ENCODE assay signal across 7 mouse cellular contexts in genomic region chr19:14596941-14597916, GRCm38 (mm10). TPM values are rescaled to one million over a fixed set of nuclear protein-coding genes. Genes with fewer than 3 reads are reported as not detected.
A peak's percentile ranks its signal among the peaks of the same experiment; 100 is the strongest.
DNase-seq lines count a peak whose midpoint lies in the region; ATAC-seq and TF ChIP-seq lines count a peak whose summit lies in the region.

No protein-coding gene starts in this region.

- peak overlapping the region; percentile 90 for H3K4me3 ChIP-seq in limb, embryonic 10.5 days
- peak overlapping the region; percentile 90 for H3K4me3 ChIP-seq in midbrain, embryonic 13.5 days (replicated peaks)
- peak overlapping the region; percentile 93 for H3K4me3 ChIP-seq in spleen, adult 2 months (ENCODE audit: extremely low read depth, insufficient read depth, insufficient read length)

- peak overlapping the region; percentile 94 for H3K9ac ChIP-seq in midbrain, embryonic 13.5 days (replicated peaks)

- no peak for ATAC-seq in midbrain, embryonic 13.5 days

- H3K27me3 ChIP-seq in limb, embryonic 10.5 days (ENCODE audit: low read depth, poor library complexity, severe bottlenecking) = 0 out of 2 replicates have a peak, but pooled peaks cover 4% of the 10 kb centered on the region
- H3K27me3 ChIP-seq in midbrain, embryonic 13.5 days = peaks cover 19% of the 10 kb centered on the region
- H3K27me3 ChIP-seq in spleen, adult 2 months (ENCODE audit: control insufficient read depth, insufficient read depth, low read length) = no peaks in the 10 kb centered on the region

- no peaks in the 10 kb centered on the region for H3K9me3 ChIP-seq in limb, embryonic 10.5 days (replicated peaks)
- no peaks in the 10 kb centered on the region for H3K9me3 ChIP-seq in midbrain, embryonic 13.5 days

- no peak for TF ChIP-seq CTCF in spleen, adult 2 months (IDR thresholded peaks at IDR 0.05; ENCODE audit: extremely low read depth, insufficient read depth, insufficient read length, insufficient replicate concordance)

- peaks cover 53% of the 10 kb centered on the region for H3K4me1 ChIP-seq in limb, embryonic 10.5 days
- peaks cover 44% of the 10 kb centered on the region for H3K4me1 ChIP-seq in midbrain, embryonic 13.5 days (replicated peaks)
- peaks cover 4% of the 10 kb centered on the region; the same call in 1 of the 2 replicates for H3K4me1 ChIP-seq in spleen, adult 2 months (ENCODE audit: control insufficient read depth, insufficient read depth, insufficient read length)

- DNase-seq in adrenal gland, adult (ENCODE audit: inconsistent age in 2 of 2, low spot score in 1 of 2) = peak; percentile 66 to 86
- peak; percentile 65 to 75 for DNase-seq in cerebellum, postnatal 14 days
- peak; percentile 30 to 33 for DNase-seq in gastrocnemius, adult 8-10 months (ENCODE audit: low spot score in 2 of 2)
- peak; percentile 68 for DNase-seq in induced T-regulatory cell, adult 2 months (ENCODE audit: low read depth)
- peak; percentile 73 for DNase-seq in limb, embryonic 10.5 days (ENCODE audit: low spot score)
- peak in 1 of 2 experiments; percentile 41 for DNase-seq in spleen, adult 2 months (ENCODE audit: low read depth in 1 of 2, low spot score in 2 of 2)

- peak overlapping the region; percentile 67 for H3K4me2 ChIP-seq in midbrain, embryonic 13.5 days (replicated peaks)

- under 1% methylated on average over 120 of the region's 120 CpGs for WGBS in limb, embryonic 10.5 days
- WGBS in midbrain, embryonic 13.5 days = under 1% methylated on average over 83 of the region's 120 CpGs
- WGBS in spleen, adult 2 months = under 1% methylated on average over 110 of the region's 120 CpGs

- peak overlapping the region; percentile 99 for H3K27ac ChIP-seq in limb, embryonic 10.5 days
- peak overlapping the region; percentile 98 for H3K27ac ChIP-seq in midbrain, embryonic 13.5 days
- peak overlapping the region; percentile 99 for H3K27ac ChIP-seq in spleen, adult 2 months (ENCODE audit: insufficient read depth, low read length)

- peaks cover 11% of the 10 kb centered on the region for H3K36me3 ChIP-seq in limb, embryonic 10.5 days
- H3K36me3 ChIP-seq in midbrain, embryonic 13.5 days = no peaks in the 10 kb centered on the region
- H3K36me3 ChIP-seq in spleen, adult 2 months (ENCODE audit: control insufficient read depth, insufficient read depth, low read length) = peaks cover 7% of the 10 kb centered on the region

- no peak for TF ChIP-seq POLR2A in spleen, adult 2 months (IDR thresholded peaks at IDR 0.05; ENCODE audit: low read depth, low read length)

RNA-seq across cellular contexts. Expression of gene Tle4, which starts 0.6 kb away (rescaled TPM):
- total RNA-seq in gastrocnemius, adult 8-10 months (2022) = 10 to 100 TPM; 15.0 to 17.9 (median 16.5) TPM
- polyA plus RNA-seq in limb, embryonic 10.5 days (2016; fragmentation: Nextera tagmentation; extraction: Ambion mirVana) = 15.5 and 16.7 TPM in 2 replicates
- polyA plus RNA-seq in midbrain, embryonic 13.5 days (2015; fragmentation: Nextera tagmentation; extraction: Ambion mirVana) = 35.4 and 36.1 TPM in 2 replicates
- 15.9 and 17.7 TPM in 2 replicates for polyA plus RNA-seq in spleen, adult 2 months (2012; rRNA removed)
